Mouse (Mus musculus) megakaryocyte progenitor cell, adult 5-6 weeks (primary cell): ENCODE results near the gene Vkorc1l1. TPM values are rescaled to one million over a fixed set of nuclear protein-coding genes. Genes with fewer than 3 reads are reported as not detected.

Experiments
- ATAC-seq: replicated peaks from 2 replicates; pipeline ENCODE4 v1.8.0; 2016; ENCODE audit warnings: mild to moderate bottlenecking, moderate TSS enrichment, inconsistent platforms; ENCODE audit not compliant: poor library complexity
- total RNA-seq, 2 experiments: library from RNA; stranded (forward) in 1 of 2; stranded (reverse) in 1 of 2; fragments of 157-497, 149-512 nt in 1 of 2; fragments of 200-1000 nt in 1 of 2; gene quantifications; 2 replicates each; pipeline versions ENCODE4 v1.2.3 to v1.2.4; 2015 to 2017

Gene Vkorc1l1
- total RNA-seq, 2 experiments from 2014 or later, result 25.7 to 72.6 TPM

DNA sequence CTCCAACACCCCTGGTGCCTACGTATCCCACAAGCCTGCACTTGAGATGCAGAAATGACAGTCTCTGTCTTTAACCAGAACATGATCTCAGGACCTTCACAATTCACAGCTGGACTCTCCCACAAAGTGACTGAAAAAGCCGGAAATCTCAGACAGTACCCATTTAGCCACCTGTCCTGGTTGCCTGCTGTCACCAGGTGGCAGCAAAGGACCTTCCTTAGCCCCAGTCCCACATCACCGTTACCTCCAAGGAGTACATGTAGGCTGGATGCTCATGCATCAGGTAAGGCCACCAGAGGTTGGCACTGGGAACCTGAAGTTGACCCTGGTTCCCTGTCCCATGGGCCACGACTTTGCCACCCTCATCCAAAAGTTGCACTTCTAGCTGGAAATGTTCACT, 57.3 kb downstream of the Vkorc1l1 start:
- peak; percentile 41 for ATAC-seq

DNA sequence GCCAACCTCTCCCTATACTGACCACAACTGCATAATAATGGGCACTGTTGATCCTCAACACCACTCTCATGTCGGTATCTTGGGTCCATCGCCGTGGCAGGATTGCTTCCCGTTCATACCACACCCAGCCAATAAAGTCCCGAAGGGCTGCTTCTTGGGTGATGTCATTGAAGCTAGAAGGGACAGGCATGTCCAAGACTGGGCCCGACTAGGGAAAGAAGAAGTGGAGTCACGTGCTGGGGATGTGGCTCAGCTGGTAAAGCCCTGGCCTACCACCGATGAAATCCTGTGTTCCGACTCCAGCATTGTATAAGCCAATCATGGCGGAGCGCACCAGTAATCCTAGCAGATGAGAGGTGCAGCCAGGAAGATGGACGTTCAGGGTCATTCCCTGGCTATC, 59.0 kb downstream of the Vkorc1l1 start:
- peak; percentile 21 for ATAC-seq

DNA sequence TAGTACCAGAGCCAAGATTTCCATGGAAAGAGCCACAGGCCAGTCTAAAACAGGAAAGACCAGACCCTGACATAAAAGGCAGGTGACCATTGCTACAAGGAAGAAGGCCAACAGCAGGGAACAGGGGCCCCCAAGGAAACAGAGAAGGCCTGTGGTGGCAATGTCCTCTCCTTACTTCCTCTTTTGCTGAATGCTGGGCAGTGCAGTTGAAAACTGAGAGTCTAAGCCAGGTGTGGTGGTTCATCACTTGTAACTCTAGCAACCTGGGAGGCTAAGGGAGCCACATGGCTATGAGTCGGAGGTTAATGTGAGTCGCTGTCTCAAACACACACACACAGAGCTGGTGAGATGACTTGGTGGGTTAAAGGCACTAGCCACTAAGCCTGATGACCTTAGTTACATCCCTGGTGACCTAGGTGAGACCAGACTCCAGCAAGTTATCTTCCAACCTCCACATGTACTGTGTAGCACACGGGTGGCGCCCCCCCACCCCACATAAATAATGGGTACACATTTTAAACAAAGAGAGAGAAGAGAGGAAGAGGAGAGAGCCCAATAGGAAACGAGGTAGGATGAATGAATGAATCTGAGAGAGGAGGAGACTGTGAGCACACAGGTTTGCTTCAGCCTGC, 59.7 kb downstream of the Vkorc1l1 start:
- peak; percentile 30 for ATAC-seq

DNA sequence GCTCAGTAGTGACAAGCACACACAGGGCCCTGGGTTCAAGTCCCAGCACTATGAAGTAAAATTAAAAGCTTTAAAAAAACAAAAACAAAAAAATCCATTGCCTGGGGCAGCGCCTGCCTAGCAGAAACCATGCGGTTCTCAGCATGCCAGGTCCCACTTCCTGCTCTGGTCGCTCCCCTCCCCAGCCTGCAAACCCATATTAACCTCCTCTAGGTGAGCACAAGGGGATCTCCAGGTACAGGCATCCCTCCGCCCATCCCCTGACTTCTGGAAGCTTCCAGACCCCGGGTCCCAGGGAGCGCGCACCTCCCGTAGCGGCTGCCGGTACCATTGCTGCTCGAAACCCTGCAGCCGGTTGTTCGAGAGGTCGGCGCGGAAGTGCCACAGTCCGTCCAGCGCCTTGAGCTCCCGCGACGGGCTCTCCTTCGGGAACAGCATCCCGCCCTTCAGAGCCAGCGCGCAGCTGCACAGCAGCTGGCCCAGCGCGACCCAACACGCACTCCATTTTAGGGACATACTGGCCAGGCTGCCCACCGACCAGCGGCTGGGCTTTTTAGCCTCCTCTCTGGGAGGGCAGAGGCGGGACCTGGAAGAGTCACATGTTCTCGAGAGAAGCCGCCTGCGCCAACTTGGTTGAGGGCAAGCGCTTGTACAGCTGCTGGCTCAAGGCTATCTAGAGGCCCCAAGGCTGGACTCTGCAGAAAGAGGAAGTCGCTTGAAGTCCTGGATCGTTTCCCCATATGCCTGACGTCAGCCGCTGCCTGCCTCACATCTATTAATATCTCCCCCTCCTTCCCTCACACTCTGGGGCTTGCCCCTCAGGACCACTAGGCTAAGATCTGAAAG, 60.8 kb downstream of the Vkorc1l1 start, which contains the start of gene Gusb:
Gene Gusb (minus strand): TSS at position 749 of the 846 bp plus-strand sequence.
- ATAC-seq, result peak; percentile 71

DNA sequence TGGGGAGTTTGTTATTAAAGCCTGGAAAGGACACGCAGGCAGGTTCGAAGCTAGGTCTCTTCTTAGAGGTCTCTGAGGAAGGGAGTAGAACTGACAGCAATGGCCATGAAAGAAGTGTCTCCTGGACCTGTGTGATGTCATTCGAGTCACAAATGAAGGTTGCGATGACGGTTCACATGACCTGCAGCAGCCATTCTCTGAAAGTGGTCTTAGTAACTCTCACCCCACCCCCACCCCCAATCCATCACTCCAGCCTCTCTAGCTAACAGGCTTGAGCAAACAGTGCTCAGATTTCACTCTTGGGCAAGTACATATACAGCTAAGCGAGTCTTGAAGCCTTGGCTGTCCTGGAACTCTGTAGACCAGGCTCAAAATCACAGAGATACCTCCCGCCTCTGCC, 61.5 kb downstream of the Vkorc1l1 start:
- no peak for ATAC-seq

DNA sequence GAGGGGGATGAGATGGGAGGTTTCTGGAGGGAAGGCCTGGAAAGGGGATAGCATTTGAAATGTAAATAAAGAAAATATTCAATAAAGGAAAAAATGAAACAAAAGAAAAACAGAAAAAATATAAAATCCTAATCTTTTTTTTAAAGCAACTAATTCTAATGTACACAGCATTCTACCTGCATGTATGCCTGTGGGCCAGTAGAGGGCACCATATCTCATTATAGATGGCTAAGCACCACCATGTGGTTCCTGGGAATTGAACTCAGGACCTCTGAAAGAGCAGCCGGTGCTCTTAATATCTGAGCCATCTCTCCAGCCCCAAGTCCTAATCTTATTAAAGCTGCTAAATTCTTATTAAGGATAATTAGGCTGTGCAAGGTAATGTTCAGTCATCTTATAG, 65.6 kb downstream of the Vkorc1l1 start:
- no peak; the same call in 1 of the 2 replicates for ATAC-seq

GRCm38 (mm10) chr5:130008034-130008590, 66.3 kb downstream of the Vkorc1l1 start:
- ATAC-seq, result no peak

GRCm38 (mm10) chr5:130009784-130010183, 68.0 kb downstream of the Vkorc1l1 start:
- no peak for ATAC-seq

DNA sequence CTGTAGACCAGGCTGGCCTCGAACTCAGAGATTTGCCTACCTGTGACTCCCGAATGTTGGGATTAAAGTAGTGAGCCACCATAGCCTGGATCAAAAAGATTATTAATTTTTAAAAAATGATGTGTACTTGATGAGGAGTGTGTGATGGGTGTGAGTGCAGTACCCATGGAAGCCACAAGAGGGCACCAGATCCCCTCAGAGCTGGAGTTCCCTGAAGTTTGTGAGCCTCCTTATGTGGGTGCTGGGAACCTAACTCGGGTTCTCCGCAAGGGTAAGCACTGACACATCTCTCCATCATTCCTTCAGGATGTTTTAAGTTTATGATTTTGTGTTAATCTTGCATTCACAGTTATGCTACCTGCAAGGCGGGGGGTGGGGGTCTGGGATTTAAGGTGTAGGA, 69.2 kb downstream of the Vkorc1l1 start:
- peak; percentile 55; the same call in 1 of the 2 replicates for ATAC-seq

GRCm38 (mm10) chr5:130015104-130015503, 73.3 kb downstream of the Vkorc1l1 start:
- ATAC-seq, result no peak

DNA sequence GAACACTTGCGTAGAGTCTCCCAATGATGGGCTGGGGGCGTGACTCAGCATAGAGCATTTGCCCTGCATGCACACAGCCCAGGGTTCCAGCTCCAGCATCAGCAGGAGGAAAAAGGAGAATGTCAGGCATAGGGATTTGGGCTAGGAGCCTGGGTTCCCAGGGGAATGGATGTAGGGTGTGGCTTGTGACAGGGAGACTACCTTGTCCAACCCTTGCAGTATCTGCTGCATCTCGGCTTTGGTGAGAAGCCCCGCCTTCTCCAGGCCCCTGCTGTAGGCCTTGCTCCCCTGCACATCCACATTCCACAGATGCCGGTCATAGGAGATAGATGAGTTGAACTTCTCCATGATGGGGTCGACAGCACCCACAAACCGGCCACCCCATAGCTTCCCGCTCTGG, 77.7 kb downstream of the Vkorc1l1 start:
- no peak for ATAC-seq

- ATAC-seq, result no peak
Measured at GRCm38 (mm10) chr5:130021361-130021966, 79.7 kb downstream of the Vkorc1l1 start.

DNA sequence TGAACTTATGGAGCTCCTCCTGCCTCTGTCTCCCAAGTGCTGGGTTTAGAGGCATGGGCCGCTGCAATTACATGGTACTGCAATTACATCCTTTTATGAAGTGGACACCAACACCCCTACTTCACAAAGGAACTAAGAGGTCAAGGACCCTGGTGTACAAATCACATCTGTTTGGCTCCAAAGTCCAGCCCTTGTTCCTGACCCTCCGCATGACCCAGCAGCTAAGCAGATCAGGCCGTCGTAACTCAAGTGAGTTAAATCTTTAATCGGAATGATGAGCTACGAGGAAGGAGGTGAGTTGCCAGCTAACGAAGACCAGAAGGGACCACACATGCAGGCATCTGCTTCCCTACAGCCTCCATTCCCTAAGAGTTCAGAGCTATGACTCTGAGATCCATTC, 80.6 kb downstream of the Vkorc1l1 start:
- no peak for ATAC-seq

DNA sequence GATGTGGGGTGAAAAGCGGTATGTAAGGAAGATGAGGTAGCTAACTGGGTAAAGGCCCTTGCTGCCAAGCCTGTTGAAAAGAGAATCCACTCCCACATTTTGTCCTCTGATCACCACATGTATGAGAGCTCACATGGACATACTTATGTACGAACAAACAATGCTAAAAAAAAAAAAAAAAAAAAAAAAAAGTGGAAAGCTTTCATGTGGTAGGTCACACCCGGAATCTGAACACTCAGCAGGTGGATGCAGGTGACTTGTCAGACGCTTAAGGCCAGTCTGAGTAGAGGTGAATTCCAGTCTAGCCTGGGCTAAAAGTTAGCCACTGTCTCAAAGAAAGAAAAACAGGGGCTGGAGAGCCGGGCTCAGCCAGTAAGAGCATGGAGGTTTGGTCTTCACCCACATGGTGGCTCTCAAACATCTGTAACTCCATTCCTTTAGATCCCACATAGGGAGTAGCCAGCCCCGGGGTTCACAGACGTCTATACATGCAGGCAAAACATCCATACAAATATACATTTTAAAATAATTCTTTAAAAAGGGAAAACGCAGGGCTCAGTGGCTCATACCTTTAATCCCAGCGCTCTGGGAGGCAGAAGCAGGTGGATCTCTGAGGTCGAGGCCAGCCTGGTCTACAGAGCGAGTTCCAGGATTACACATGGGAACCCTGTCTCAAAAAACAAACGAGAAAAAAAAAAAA, 81.4 kb downstream of the Vkorc1l1 start:
- no peak for ATAC-seq

DNA sequence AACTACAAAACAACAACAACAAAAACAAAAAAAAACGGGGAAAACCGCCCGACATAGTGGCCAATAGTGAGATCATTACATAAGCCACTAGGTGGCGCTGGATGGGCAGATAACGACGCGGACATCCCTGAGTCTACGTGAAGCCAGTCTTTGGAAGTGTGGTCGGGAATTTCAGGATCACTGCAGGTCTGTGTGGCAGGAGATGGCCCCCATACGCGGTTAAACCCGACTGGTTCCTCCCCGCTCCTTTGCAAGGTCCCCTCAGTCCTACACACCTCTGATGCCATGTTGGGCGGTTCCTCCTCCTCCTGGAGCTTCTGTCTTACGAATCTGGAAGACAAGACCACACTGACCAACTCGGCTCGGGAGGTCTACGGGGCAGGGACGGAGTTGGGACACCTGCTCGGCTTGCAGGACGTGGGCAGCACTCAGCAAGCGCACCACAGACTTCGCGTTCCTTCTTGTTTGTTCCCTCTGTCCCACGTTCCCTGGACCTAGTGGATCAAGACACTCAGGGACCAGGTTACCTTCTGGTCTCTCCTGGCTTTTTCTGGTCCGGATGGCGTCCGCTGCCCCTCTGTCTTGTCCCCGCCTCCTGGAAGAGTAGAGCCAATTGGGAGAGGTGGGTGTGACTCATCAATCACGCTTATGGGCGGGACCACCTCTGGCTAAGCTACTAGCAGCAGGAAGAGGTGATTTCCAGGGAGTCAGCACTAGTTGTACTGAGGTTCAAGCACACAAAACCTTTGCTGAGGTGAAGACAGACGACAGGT, 82.2 kb downstream of the Vkorc1l1 start:
- ATAC-seq, result peak; percentile 91

- ATAC-seq, result no peak
Measured at GRCm38 (mm10) chr5:130027134-130027533, 85.4 kb downstream of the Vkorc1l1 start.

DNA sequence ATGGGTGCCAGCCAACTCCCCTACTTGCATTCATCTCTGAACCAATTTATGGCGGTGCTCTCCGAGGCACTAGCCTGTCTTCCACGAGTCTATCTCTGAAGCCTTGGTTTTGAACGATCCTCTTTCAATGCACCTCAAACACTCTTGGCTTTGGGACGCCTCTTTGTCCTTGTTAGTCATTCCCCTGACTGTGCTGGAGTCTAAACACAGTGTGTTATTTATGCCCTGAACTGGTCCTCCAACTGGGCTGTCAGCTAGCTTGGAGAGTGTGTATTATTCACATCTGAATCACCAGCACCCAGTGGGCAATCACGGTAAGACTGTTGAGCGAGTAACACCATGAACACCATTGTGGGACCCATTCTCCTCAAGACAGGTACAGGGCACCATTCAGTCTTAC, 85.9 kb downstream of the Vkorc1l1 start:
- ATAC-seq, result no peak

DNA sequence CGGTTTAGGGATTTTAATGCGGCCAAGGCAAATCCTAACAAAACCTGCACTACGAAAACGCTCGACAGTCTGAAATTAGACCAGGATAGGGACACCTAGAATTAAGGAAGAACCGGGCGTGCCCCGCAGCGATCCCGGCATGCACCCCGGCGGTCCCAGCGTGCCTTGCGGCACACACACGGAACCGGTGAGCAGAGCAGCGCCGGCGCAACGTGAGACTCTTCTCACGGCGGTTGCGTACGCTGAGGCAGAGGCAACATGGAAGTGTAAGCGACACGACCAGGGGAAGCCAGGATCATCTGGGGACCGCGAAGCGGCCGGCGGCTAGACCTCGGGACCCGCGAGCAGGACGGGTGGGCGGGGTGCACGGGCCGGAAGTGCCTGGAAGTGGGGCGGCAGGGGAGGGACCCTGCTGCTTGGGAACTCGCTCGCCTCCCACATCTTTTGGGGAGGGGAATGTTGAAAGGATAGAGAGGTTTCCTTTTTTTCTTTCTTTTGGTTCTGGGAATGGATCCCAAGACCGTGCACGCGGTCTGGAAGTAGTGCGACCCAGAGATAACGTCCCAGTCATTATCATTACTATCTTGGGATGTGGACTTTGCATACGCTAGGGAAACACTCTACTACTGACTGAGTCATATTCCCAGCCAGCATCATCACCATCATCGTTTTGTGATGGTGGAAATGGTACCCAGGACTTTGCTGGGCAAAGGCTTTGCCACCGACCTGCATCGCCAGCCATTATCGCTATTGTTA, 87.5 kb downstream of the Vkorc1l1 start, which contains the start of the genes Asl and Crcp:
Gene Asl (minus strand): TSS at position 106 of the 756 bp plus-strand sequence.
Gene Crcp (plus strand): TSS at position 149 of the 756 bp plus-strand sequence.
- ATAC-seq, result peak; percentile 85
